Mouse (Mus musculus) left cerebral cortex, adult 2 months (tissue): ENCODE measurements around the gene Ccdc102a. TPM values are rescaled to one million over a fixed set of nuclear protein-coding genes. Genes with fewer than 3 reads are reported as not detected.
A peak's percentile ranks its signal among the peaks of the same experiment; 100 is the strongest.

ENCODE experiments used
- DNase-seq, 2 experiments: peaks; one replicate each; pipeline ENCODE4 v3.0.0; 2021 to 2022; ENCODE audit warnings: low spot score in 2 of 2, mixed read lengths in 1 of 2; ENCODE audit errors: extremely low spot score in 1 of 2
- H3K27ac ChIP-seq: fragments of 200-600 bp; 2 replicates; pipeline ENCODE4 v1.8.1; 2022
- H3K4me3 ChIP-seq: fragments of 200-600 bp; 2 replicates; pipeline ENCODE4 v1.8.1; 2022
- CTCF ChIP-seq: fragments of 200-600 bp; IDR thresholded peaks from 2 replicates; pipeline ENCODE4 v1.8.1; 2022; ENCODE audit warnings: antibody characterized with exemption, mild to moderate bottlenecking, moderate library complexity
- intact Hi-C: fragments of 180-260 bp; cut with DNase I; formaldehyde crosslinking; loops from one replicate; pipeline ENCODE4 v1.15.1; 2025
- total RNA-seq, 2 experiments: library from RNA; stranded (reverse); gene quantifications; 2 replicates each; pipeline ENCODE4 v1.2.3; 2021

The Ccdc102a gene
- total RNA-seq, 2 experiments from 2014 or later = 1.6 to 2.0 TPM

DNA sequence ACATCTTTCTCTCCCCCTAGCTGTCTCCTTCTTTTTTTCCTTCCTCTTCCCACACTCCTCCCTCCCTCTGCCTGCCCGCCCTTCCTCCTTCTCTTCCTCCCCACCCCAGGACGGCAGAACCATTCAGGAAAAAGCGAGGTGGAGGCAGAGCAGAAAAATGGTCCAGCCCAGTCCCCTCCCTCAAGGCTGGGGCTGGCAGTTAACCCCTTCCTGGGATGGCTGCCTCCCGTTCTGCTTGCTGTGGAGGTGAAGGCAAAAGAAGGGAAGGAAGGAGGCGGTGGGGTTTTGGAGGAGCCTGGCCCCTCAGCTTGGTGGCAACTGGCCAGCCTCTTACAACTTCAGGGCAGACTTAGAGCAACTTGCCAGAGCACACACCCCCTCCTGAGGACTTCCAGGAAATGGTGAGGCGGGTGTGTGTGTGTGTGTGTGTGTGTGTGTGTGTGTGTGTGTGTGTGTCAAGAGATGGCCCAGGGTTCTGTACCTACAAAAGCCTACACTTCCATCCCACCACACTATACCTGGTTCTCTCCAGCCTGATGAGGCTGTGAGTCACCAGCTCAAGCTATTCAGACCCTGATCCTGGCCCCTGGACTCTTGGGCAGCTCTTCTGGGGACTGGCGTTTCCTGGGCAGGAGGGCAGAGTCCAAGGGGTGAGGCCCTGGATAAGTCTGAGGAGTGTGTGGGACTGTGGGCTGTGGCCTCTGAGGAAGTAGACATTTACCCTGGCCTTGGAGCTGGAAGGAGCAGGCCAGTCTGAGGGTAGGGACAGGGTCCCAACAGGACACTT is 46.6 kb downstream of the Ccdc102a start:
- H3K27ac ChIP-seq = peak overlapping the region; percentile 79
- peak overlapping the region; percentile 53 for H3K4me3 ChIP-seq
- intact Hi-C loops = loop anchor here (5.0 kb wide), 1 partner anchor 211 kb away; the partner anchor contains the start of gene Katnb1
- DNase-seq = peak; percentile 57 to 77
- no peak for TF ChIP-seq CTCF

DNA sequence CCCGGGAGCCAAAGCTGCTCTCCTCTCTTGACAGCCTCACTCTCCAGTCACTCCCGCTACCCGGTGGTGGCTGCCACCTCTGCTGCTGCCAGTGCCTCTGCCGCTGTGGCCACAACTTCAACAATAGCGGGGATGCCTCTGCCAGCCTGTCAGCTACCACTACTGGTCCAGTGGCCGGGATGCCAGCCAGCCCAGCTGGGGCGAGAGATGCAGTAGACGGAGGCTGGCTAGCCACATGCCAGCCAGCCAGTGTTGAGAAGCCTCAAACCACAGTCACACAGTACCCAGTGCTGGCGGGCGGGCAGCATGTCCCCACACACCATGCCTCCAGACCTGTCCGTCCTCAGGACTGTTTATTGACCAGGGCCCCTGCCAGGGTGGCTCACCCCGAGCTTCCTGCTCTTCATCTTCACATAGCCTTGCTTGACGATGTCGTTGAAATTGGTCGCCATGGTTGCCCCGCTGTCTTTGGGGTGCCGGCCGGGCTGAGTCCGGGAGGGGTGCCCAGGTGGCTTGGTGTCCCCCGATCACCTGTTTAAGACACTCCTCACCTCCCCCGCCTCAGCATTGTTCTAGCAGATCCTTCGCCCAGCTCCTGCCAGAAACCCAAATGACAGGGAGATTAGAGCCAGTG is 47.3 kb downstream of the Ccdc102a start:
- TF ChIP-seq CTCF = no peak
- intact Hi-C loops = loop anchor here (5.0 kb wide), 1 partner anchor 212 kb away; the partner anchor contains the start of gene Katnb1
- DNase-seq = peak; percentile 58 to 67
- Histone ChIP-seq H3K27ac (peak overlapping the region; percentile 79), H3K4me3 (peak overlapping the region; percentile 53)

- intact Hi-C loops = loop anchor here (5.0 kb wide), 1 partner anchor 212 kb away; the partner anchor contains the start of gene Katnb1
These were observed 47.9 kb downstream of the Ccdc102a start for GRCm38 (mm10) chr8:94870003-94870402.

DNA sequence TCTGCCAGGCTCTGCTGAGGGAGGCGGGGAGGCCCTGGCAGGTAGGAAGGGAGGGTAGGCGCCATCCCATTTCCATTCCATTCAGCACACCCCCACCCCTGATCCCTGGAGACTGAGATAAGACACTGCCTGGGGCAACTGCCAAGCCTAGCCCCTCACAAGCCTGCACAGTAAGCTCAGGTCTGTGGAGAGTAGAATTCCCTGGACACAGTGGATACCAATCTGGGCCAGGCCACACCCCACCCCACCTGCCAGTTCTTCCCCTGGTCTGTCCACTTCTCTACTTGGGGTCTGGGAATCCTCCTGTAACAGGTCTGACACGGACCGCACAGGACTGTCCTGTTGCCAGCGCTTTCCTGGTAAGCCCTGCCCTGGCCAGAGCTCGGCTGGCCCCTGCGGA is 48.8 kb downstream of the Ccdc102a start:
- Histone ChIP-seq H3K4me3 (peak overlapping the region; percentile 53), H3K27ac (no peak overlapping the region)

More at GRCm38 (mm10) chr8:94870003-94870402, 47.9 kb downstream of the Ccdc102a start:
- Histone ChIP-seq H3K4me3 (peak overlapping the region; percentile 53), H3K27ac (no peak overlapping the region)
- DNase-seq = no peak
- TF ChIP-seq CTCF = no peak

GRCm38 (mm10) chr8:94866921-94867320 is 51.0 kb downstream of the Ccdc102a start:
- Histone ChIP-seq H3K4me3 (no peak overlapping the region), H3K27ac (no peak overlapping the region)
- DNase-seq = no peak
- intact Hi-C loops = no loop called here
- no peak for TF ChIP-seq CTCF

More for the DNA sequence above, 48.8 kb downstream of the Ccdc102a start:
- intact Hi-C loops = no loop called here
- no peak for TF ChIP-seq CTCF
- DNase-seq = no peak

DNA sequence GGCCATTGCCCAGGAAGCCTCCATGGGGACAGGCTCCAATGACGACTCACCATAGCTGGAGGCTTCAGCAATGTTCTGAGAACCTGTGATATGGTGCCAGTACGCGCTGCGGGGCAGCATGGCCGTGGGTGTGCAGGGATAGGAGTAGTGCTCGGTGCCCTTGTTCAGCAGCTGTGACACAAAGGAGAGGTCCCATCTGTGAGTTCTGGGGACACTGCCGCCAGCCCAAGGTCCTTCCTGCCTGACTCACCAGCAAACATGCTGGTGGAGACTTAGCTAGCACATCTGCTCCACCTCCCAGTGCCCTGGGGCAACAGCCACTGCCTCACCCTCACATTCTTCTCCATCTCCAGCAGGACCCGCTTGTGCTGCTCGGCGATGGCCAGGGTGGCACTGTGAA is 52.6 kb downstream of the Ccdc102a start:
- TF ChIP-seq CTCF = no peak
- no peak overlapping the region for H3K27ac ChIP-seq
- intact Hi-C loops = no loop called here
- H3K4me3 ChIP-seq = no peak overlapping the region
- no peak for DNase-seq

GRCm38 (mm10) chr8:94863897-94864673 is 53.8 kb downstream of the Ccdc102a start:
- intact Hi-C loops = no loop called here
- H3K4me3 ChIP-seq = no peak overlapping the region
- TF ChIP-seq CTCF = peak; percentile 10
- DNase-seq = no peak
- H3K27ac ChIP-seq = no peak overlapping the region

DNA sequence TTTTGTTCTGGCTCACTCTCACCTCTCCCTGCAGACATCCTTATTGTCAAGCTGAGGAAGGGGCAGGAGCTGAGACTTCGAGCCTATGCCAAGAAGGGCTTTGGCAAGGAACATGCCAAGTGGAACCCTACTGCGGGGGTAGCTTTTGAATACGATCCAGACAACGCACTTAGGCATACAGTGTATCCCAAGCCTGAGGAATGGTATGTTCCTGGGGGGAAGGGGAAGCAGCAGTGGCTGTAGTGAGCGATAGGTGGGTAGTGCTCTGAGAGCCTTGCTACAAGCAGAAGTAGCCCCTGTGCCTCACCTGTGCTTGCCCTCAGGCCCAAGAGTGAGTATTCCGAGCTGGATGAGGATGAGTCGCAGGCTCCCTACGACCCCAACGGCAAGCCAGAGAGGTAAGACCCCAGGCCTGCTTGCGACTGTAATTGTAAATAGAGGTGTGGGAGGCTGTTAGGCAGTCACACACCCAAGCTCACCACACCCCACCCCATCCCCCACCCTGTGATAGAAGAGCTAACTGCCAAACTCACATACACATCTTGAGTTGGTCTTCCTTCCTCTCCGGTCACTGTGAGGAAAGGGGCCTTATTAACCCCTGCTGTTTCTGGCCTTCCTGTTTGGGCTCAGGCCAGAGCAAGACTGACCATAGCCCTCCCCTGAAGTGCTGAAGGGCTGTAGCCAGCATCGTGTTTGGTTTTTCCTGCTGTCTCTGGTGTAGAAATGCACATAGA is 55.2 kb downstream of the Ccdc102a start:
- no peak for TF ChIP-seq CTCF
- no peak for DNase-seq
- intact Hi-C loops = no loop called here

DNA sequence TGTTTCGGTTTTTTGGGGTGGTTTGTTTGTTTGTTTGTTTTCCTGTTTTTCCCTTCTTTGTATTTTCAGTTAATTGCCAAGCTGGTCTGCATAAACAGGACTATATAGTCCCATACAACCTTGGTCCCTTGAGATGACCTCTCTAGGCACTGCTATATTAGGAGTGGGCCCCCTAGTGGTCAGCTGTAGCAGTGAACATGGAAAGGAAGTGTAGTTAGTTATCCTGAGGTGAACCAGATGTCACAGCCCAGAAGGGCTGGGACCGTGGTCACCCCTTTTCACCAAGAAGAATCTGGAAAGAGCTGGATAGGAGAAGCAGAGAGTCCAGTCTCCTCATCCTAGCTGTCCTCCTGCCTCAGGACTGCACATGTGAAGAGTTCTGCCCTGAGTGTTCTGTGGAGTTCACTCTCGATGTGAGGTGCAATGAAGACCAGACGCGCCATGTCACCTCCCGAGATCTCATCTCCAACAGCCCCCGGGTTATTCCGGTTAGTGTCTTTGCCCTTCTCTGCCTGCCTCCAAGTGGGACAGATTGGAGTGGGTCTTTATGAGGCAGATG is 56.5 kb downstream of the Ccdc102a start:
- DNase-seq = no peak
- intact Hi-C loops = no loop called here
- peak; percentile 91 for TF ChIP-seq CTCF
- Histone ChIP-seq H3K27ac (no peak overlapping the region), H3K4me3 (no peak overlapping the region)

More for the DNA sequence above, 55.2 kb downstream of the Ccdc102a start:
- no peak overlapping the region for H3K4me3 ChIP-seq
- no peak overlapping the region for H3K27ac ChIP-seq

DNA sequence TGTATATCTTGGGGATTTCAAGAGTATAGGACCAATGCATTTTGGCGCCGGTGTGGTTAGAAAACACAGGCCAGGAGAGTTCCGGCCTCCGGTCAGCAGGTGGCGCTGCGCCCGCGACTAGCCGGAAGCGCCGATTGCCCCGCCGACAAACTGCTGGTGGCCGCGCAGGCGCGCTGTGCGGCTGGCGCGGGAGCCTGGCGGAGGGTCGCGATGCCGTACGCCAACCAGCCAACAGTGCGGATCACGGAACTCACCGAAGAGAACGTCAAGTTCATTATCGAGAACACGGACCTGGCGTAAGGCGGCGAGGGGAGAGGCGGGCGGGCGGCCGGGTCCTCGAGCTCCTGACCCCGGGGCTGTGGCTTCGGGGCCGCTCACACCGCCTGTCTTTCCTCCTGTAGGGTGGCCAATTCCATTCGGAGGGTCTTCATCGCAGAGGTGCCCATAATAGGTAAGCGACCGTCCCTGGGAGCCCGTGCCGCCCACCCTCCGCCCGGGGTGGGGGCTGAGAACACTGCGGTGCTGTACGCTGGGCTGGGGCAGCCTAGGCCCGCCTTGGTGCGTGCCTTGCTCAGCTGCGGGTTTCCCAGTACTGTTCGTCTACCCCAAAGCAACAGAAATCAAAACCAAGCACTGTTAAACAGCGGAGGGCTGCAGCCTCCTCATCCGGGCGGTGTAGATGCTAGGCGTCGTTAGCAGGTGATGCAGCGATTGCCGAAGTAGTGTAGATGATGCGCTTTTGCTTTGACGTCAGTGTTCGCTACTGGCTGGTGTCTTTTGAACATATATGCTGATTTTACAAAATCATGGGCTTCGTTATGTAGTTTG is 60.3 kb downstream of the Ccdc102a start, which contains the start of gene Polr2c:
TSS of gene Polr2c (plus strand) at position 105 of the 828 bp plus-strand sequence.
- Histone ChIP-seq H3K27ac (peak within 1 kb of the TSS; percentile 93), H3K4me3 (peak within 1 kb of the TSS; percentile 96)
- DNase-seq = peak; percentile 89 to 96
- intact Hi-C loops = no loop called here
- TF ChIP-seq CTCF = peak; percentile 99
